Mouse (Mus musculus): ENCODE measurements around the gene Cdc42ep5. TPM values are rescaled to one million over a fixed set of nuclear protein-coding genes. Genes with fewer than 3 reads are reported as not detected.
A peak's percentile ranks its signal among the peaks of the same experiment; 100 is the strongest.

Gene Cdc42ep5
- polyA plus RNA-seq, 1 experiment, result 4.8 TPM

DNA sequence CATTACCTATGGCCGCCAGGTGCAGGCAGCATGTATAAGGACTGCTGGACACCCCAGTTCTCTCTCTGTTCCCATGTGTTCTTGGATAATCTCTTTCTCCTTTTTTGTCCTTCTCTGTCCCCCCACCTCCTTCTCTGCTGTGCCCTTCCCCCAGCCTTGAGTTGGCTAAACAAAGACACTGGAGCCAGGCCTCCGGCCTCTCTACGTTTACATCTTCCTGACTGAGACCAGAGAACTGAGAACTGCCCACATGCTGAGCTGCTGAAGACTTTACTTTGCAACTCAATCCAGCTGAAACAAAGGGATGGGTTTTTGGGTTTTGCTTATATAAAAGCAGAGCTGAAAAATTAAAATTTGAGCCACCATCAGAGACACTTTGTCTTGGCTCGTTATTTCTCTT is 9.7 kb downstream of the Cdc42ep5 start:
- no peak for TF ChIP-seq POLR2A (IDR thresholded peaks at IDR 0.05; ENCODE audit: extremely low read depth, insufficient read depth, low read length)
- no peak for TF ChIP-seq CTCF (IDR thresholded peaks at IDR 0.05; ENCODE audit: extremely low read depth, insufficient read depth, low read length)
- no peaks in the 10 kb centered on the region for H3K4me1 ChIP-seq (ENCODE audit: control insufficient read depth, insufficient read depth, low read length)
- H3K4me3 ChIP-seq (ENCODE audit: insufficient read depth, low read length), result no peak overlapping the region
- no peak overlapping the region for H3K27ac ChIP-seq (ENCODE audit: insufficient read depth, low read length)

GRCm38 (mm10) chr7:4154356-4154755 is 10.3 kb downstream of the Cdc42ep5 start:
- H3K4me3 ChIP-seq (ENCODE audit: insufficient read depth, low read length), result no peak overlapping the region
- TF ChIP-seq CTCF (IDR thresholded peaks at IDR 0.05; ENCODE audit: extremely low read depth, insufficient read depth, low read length) (no peak), POLR2A (IDR thresholded peaks at IDR 0.05; ENCODE audit: extremely low read depth, insufficient read depth, low read length) (no peak)
- no peak overlapping the region for H3K27ac ChIP-seq (ENCODE audit: insufficient read depth, low read length)
- no peaks in the 10 kb centered on the region for H3K4me1 ChIP-seq (ENCODE audit: control insufficient read depth, insufficient read depth, low read length)

DNA sequence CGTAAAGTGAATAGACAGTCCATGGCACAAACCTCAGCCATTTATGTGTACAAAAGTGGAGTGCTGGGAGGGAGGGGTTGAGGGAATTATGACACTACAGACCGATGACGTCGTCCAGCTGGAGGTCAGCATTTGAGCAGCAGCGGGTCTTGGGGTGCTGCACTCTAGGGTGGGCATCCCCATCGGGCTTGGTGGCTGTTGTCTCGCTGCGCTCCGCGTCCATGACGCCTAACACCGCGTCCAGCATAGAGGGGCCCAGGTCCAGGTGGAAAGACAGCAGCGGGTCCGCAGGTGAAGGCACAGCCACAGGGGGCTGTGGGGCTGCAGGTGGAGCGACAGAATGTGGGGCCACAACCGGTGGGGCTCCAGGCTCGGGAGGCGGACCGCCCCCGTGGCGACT is 13.4 kb downstream of the Cdc42ep5 start:
- H3K4me1 ChIP-seq (ENCODE audit: control insufficient read depth, insufficient read depth, low read length), result no peaks in the 10 kb centered on the region
- H3K4me3 ChIP-seq (ENCODE audit: insufficient read depth, low read length), result peak overlapping the region; percentile 83
- no peak overlapping the region for H3K27ac ChIP-seq (ENCODE audit: insufficient read depth, low read length)
- no peak for TF ChIP-seq POLR2A (IDR thresholded peaks at IDR 0.05; ENCODE audit: extremely low read depth, insufficient read depth, low read length)
- no peak for TF ChIP-seq CTCF (IDR thresholded peaks at IDR 0.05; ENCODE audit: extremely low read depth, insufficient read depth, low read length)

- H3K4me3 ChIP-seq (ENCODE audit: insufficient read depth, low read length), result peak overlapping the region; percentile 83
- TF ChIP-seq POLR2A (IDR thresholded peaks at IDR 0.05; ENCODE audit: extremely low read depth, insufficient read depth, low read length) (no peak), CTCF (IDR thresholded peaks at IDR 0.05; ENCODE audit: extremely low read depth, insufficient read depth, low read length) (no peak)
- H3K4me1 ChIP-seq (ENCODE audit: control insufficient read depth, insufficient read depth, low read length), result no peaks in the 10 kb centered on the region
- H3K27ac ChIP-seq (ENCODE audit: insufficient read depth, low read length), result no peak overlapping the region
These were observed 13.8 kb downstream of the Cdc42ep5 start for GRCm38 (mm10) chr7:4150811-4151221.

DNA sequence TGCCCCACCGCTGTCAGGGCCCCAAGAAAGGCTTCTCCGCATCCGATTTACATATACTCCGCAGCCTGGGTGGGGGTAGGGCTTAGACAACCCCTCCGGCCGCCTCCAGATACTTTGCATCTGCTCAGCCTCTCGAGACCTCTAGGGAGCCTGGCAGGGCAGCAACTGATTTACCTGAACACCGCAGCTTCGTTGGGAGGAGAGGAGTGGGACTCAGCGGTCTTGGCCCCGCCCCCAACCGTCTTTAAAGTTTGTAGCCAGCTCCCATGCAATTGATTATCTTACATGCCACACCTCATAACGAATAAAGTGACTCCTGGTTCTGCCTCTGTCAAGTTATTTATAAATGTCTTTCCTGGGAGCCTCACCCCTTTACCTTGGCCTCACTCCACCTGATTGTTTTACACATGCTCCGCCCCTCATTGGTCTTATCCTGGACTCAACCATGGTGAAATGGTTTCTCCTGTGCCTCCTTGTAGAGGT is 14.6 kb downstream of the Cdc42ep5 start, which contains the start of gene Leng9:
Leng9 (minus strand) TSS at position 316 of the 483 bp plus-strand sequence.
- Histone ChIP-seq H3K4me1 (ENCODE audit: control insufficient read depth, insufficient read depth, low read length) (no peaks in the 10 kb centered on the region), H3K27ac (ENCODE audit: insufficient read depth, low read length) (peak within 1 kb of the TSS; percentile 99), H3K4me3 (ENCODE audit: insufficient read depth, low read length) (peak within 1 kb of the TSS; percentile 83)
- TF ChIP-seq CTCF (IDR thresholded peaks at IDR 0.05; ENCODE audit: extremely low read depth, insufficient read depth, low read length), result no peak
- no peak for TF ChIP-seq POLR2A (IDR thresholded peaks at IDR 0.05; ENCODE audit: extremely low read depth, insufficient read depth, low read length)

GRCm38 (mm10) chr7:4149209-4150054 is 15.2 kb downstream of the Cdc42ep5 start:
- peak; percentile 83 for TF ChIP-seq POLR2A (IDR thresholded peaks at IDR 0.05; ENCODE audit: extremely low read depth, insufficient read depth, low read length)
- TF ChIP-seq CTCF (IDR thresholded peaks at IDR 0.05; ENCODE audit: extremely low read depth, insufficient read depth, low read length), result no peak
- H3K27ac ChIP-seq (ENCODE audit: insufficient read depth, low read length), result peak overlapping the region; percentile 99
- H3K4me3 ChIP-seq (ENCODE audit: insufficient read depth, low read length), result peak overlapping the region; percentile 83
- no peaks in the 10 kb centered on the region for H3K4me1 ChIP-seq (ENCODE audit: control insufficient read depth, insufficient read depth, low read length)

DNA sequence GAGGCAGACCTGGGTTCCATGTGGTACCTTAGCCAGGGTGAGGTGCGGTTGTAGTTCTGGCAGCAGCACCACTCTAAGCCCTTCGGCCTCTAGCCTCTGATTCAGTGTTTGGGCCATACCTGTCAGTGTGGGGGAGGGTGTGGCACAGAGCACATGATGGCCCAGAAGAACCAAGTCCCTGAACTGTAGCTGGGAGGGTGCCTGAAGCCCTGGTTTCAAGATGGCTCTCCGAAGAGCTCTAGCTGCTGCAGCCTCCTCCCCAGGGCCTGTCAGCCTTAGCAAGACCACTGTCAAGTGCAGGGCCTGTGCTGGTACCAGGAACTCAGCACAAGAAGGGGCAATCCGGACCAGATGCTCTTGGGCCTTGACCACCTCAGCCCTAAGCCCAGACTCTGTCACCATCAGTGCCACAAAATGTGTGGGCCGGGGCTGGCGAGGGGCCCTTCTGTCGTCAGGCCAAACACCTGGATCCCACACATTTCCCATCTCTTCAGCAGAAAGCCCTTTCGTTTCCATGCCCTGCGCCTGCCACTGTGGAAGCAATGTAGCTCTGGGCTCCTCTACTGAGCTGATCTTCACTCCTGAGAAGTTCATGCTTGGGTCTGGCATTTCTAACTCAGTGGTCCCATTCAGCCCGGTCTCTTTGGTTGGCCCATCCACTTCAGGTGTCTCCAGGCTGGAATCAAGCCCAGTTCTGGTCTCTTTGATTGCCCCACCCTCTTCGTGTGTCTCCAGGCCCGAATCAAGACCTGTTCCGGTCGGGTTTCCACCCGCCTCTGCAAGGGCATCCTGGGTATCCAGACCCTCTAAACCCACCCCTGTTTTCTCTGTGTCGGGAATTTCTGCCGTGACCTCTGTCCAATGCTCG is 16.1 kb downstream of the Cdc42ep5 start:
- H3K4me1 ChIP-seq (ENCODE audit: control insufficient read depth, insufficient read depth, low read length), result no peaks in the 10 kb centered on the region
- no peak for TF ChIP-seq CTCF (IDR thresholded peaks at IDR 0.05; ENCODE audit: extremely low read depth, insufficient read depth, low read length)
- 0 out of 2 replicates have a peak, but pooled peaks have one; percentile 19 for TF ChIP-seq POLR2A (IDR thresholded peaks at IDR 0.05; ENCODE audit: extremely low read depth, insufficient read depth, low read length)
- H3K4me3 ChIP-seq (ENCODE audit: insufficient read depth, low read length), result peak overlapping the region; percentile 83
- H3K27ac ChIP-seq (ENCODE audit: insufficient read depth, low read length), result peak overlapping the region; percentile 99

DNA sequence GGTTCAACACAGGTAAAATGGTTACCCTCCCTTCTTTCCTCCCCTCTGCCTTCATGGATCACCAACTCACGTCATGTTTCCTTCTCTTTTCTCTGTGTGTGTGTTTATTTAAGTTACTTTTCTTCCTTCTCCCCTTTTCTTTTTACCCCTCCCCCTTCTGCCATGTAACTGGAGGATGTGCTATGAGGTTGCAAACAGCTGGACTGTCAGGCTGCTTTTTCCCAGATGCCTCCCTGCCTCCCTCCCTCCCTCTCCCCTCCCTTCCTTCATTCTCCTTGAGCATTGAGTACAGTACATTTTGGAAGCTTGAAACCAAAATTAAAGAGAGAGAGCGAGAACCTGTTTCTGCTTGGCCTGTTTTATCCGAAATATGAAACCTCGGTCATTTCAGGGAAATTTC is 16.8 kb downstream of the Cdc42ep5 start:
- TF ChIP-seq POLR2A (IDR thresholded peaks at IDR 0.05; ENCODE audit: extremely low read depth, insufficient read depth, low read length), result no peak
- no peak for TF ChIP-seq CTCF (IDR thresholded peaks at IDR 0.05; ENCODE audit: extremely low read depth, insufficient read depth, low read length)
- Histone ChIP-seq H3K4me3 (ENCODE audit: insufficient read depth, low read length) (peak overlapping the region; percentile 83; the same call in 1 of the 2 replicates), H3K27ac (ENCODE audit: insufficient read depth, low read length) (no peak overlapping the region), H3K4me1 (ENCODE audit: control insufficient read depth, insufficient read depth, low read length) (no peaks in the 10 kb centered on the region)

DNA sequence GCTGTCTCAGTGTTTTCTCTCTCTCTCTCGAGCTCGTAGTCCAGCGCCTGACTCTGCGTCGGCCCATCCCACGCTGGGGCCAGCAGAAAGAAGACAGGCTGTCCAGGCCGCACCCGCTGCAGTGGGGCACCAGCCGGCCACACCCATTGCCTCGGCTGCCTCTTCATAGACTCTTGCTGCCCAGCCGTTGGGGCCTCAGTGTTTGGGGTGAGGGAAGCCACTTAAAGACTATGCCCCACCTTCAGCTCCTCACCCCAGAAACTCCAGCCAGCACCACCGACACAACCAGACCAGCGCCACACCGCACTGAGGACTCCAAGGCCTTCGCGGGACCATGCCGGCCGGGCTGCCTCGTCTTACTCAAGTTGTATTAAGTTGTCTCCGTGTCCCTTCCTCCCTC is 17.3 kb downstream of the Cdc42ep5 start:
- no peak for TF ChIP-seq POLR2A (IDR thresholded peaks at IDR 0.05; ENCODE audit: extremely low read depth, insufficient read depth, low read length)
- TF ChIP-seq CTCF (IDR thresholded peaks at IDR 0.05; ENCODE audit: extremely low read depth, insufficient read depth, low read length), result no peak
- no peak overlapping the region for H3K27ac ChIP-seq (ENCODE audit: insufficient read depth, low read length)
- no peak overlapping the region for H3K4me3 ChIP-seq (ENCODE audit: insufficient read depth, low read length)
- H3K4me1 ChIP-seq (ENCODE audit: control insufficient read depth, insufficient read depth, low read length), result no peaks in the 10 kb centered on the region
